Mouse (Mus musculus): ENCODE data around the gene Zmynd19. TPM values are rescaled to one million over a fixed set of nuclear protein-coding genes. Genes with fewer than 3 reads are reported as not detected.

The Zmynd19 gene
- polyA plus RNA-seq, 1 experiment from 2014 or later: 18.3 TPM

DNA sequence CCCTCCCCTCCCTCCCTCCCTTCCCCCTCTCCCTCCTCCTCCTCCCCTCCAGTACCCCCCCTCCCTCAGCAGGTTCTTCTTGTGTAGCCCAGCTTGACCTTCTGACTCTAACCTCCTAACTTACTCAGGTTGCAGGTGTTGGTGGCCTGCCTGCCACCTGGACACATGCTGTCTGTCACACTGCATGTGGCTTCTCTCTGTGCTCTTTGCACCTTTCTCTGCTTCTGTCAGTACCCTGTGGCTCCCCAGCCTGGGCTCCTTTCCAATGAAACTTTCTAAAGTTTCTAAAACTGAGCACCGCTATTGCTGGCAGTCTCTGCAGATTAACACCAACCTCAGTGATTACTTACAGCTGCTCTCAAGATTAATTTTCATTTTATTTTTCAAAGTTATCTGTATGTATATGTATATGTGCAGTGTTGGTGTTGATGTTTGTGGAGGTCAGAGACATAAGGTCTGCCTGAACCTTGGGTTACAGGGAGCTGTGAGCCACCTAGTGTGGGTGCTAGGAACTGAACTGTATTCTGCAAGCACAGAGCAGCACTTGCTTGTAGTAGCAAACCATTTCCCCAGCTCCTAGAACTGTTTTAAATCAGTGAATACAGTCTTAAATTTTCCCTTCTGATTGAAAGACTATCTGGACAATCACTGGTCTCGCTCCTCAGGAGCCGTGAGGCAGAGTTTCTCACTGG lies 51.1 kb downstream of the Zmynd19 start:
- Histone ChIP-seq H3K4me2 (no peak overlapping the region), H3K4me3 (no peak overlapping the region)
- ATAC-seq (ENCODE audit: low read depth): no peak

DNA sequence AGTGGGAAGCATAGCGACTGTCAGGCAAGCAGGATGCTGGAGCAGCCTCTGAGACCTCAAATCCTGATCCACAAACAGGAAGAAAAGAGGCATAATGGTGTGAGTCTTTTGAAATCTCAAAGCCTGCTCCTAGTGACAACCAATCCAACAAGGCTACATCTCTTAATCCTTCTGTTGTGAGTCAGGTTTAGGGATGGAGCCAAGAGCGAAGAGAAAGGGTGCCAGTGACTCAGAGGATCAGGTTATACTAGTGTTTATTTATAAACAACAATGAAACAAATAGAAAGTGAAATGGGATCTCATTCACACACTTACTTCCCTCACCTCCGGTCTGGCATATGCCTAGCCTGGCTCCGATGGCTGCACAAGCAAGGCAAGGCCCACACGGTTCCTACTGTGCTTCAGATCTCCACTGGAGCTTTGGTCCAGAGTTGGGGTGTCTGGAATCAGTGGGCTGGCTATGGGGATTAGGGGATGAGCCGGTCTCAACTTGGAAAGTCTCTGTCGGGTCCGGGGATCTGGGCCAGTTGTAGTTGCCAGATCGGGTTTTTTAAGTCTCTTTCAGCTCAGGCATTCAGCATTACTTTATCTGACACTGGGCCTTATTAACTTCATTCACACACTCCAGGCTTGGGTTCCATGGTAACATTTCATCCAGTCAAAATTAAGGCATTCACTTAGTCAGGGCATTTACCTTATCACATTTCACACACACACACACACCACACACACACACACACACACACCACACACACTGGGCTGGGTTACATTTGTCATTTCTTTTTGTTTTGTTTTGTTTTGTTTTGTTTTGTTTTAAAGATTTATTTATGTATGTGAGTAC lies 54.6 kb downstream of the Zmynd19 start:
- Histone ChIP-seq H3K27ac (replicated peaks) (no peak overlapping the region), H3K4me3 (no peak overlapping the region), H3K27me3 (no peaks in the 10 kb centered on the region), H3K4me2 (no peak overlapping the region), H3K4me1 (replicated peaks) (no peaks in the 10 kb centered on the region), H3K36me3 (no peaks in the 10 kb centered on the region), H3K9me3 (no peaks in the 10 kb centered on the region), H3K9ac (no peak overlapping the region)
- no peak for ATAC-seq (ENCODE audit: low read depth)
- 82% methylated on average over 9 of the region's 9 CpGs for WGBS

More for the DNA sequence above, 51.1 kb downstream of the Zmynd19 start:
- Histone ChIP-seq H3K9me3 (no peaks in the 10 kb centered on the region), H3K4me1 (replicated peaks) (no peaks in the 10 kb centered on the region), H3K27me3 (no peaks in the 10 kb centered on the region), H3K27ac (replicated peaks) (no peak overlapping the region), H3K36me3 (no peaks in the 10 kb centered on the region), H3K9ac (no peak overlapping the region)
- 88% methylated on average over 3 of the region's 3 CpGs for WGBS

GRCm38 (mm10) chr2:25006767-25007166 lies 57.2 kb downstream of the Zmynd19 start:
- H3K27me3 ChIP-seq: no peaks in the 10 kb centered on the region

DNA sequence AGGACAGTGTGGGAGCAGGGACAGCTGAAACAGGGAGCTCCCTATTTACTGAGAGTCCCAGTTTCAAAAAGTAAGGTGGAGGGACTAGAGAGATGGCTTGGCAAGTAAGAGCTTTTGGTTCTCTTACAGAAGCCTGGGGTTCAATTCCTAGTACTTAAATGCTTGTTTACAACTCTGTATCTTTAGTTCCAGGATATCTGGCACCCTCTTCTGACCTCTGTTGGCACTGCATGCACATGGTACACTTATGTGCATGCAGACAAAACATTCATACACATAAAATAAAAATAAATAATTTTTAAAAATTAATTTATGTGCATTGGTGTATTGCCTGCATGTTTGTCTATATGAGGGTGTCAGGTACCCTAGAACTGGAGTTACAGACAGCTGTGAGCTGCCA lies 58.7 kb downstream of the Zmynd19 start:
- Histone ChIP-seq H3K27me3 (no peaks in the 10 kb centered on the region), H3K9me3 (no peaks in the 10 kb centered on the region), H3K27ac (replicated peaks) (no peak overlapping the region), H3K36me3 (no peaks in the 10 kb centered on the region), H3K4me3 (no peak overlapping the region), H3K4me1 (replicated peaks) (no peaks in the 10 kb centered on the region), H3K4me2 (no peak overlapping the region), H3K9ac (no peak overlapping the region)
- ATAC-seq (ENCODE audit: low read depth): no peak

More at GRCm38 (mm10) chr2:25006767-25007166, 57.2 kb downstream of the Zmynd19 start:
- Histone ChIP-seq H3K4me1 (replicated peaks) (no peaks in the 10 kb centered on the region), H3K4me3 (no peak overlapping the region), H3K9me3 (no peaks in the 10 kb centered on the region), H3K36me3 (no peaks in the 10 kb centered on the region), H3K4me2 (no peak overlapping the region), H3K27ac (replicated peaks) (no peak overlapping the region), H3K9ac (no peak overlapping the region)
- 91% methylated on average over 1 of the region's 1 CpGs for WGBS
- ATAC-seq (ENCODE audit: low read depth): no peak

Small RNA genes within 50 kb of the gene (microRNA-seq; reads per million reads assigned to microRNA genes)
- not detected for gene Gm22875

Other genes with a start within 250 kb of the Zmynd19 start
- gene Cacna1b, start 186.6 kb upstream of the Zmynd19 start, polyA plus RNA-seq (2015; fragmentation: Nextera tagmentation; extraction: Ambion mirVana): 8.4 and 8.9 TPM in 2 replicates
- 96.0 and 110 TPM in 2 replicates for gene Ehmt1, start 30.2 kb upstream of the Zmynd19 start, polyA plus RNA-seq (2015; fragmentation: Nextera tagmentation; extraction: Ambion mirVana)
- gene Arrdc1, start 14.5 kb upstream of the Zmynd19 start, polyA plus RNA-seq (2015; fragmentation: Nextera tagmentation; extraction: Ambion mirVana): 26.4 and 26.9 TPM in 2 replicates
- gene Dph7, start 12.6 kb downstream of the Zmynd19 start, polyA plus RNA-seq (2015; fragmentation: Nextera tagmentation; extraction: Ambion mirVana): 32.7 and 33.6 TPM in 2 replicates
- 193 and 222 TPM in 2 replicates for gene Mrpl41, start 25.3 kb downstream of the Zmynd19 start, polyA plus RNA-seq (2015; fragmentation: Nextera tagmentation; extraction: Ambion mirVana)
- 2.6 and 4.3 TPM in 2 replicates for gene Pnpla7, start 26.2 kb downstream of the Zmynd19 start, polyA plus RNA-seq (2015; fragmentation: Nextera tagmentation; extraction: Ambion mirVana)
- gene Nsmf, start 104.6 kb downstream of the Zmynd19 start, polyA plus RNA-seq (2015; fragmentation: Nextera tagmentation; extraction: Ambion mirVana): 125 and 134 TPM in 2 replicates
- not detected in 2 replicates for gene Entpd8, start 130.5 kb downstream of the Zmynd19 start, polyA plus RNA-seq (2015; fragmentation: Nextera tagmentation; extraction: Ambion mirVana)
- gene Noxa1, start 145.4 kb downstream of the Zmynd19 start, polyA plus RNA-seq (2015; fragmentation: Nextera tagmentation; extraction: Ambion mirVana): not detected in 2 replicates
- 25.5 and 27.9 TPM in 2 replicates for gene Nrarp, start 231.0 kb downstream of the Zmynd19 start, polyA plus RNA-seq (2015; fragmentation: Nextera tagmentation; extraction: Ambion mirVana)
- gene Tor4a, start 247.1 kb downstream of the Zmynd19 start, polyA plus RNA-seq (2015; fragmentation: Nextera tagmentation; extraction: Ambion mirVana): 1.2 and 1.4 TPM in 2 replicates